Mouse (Mus musculus): ENCODE results near the gene Gm17019. TPM values are rescaled to one million over a fixed set of nuclear protein-coding genes. Genes with fewer than 3 reads are reported as not detected.
"Not testable (repeated sequence)": the region's sequence is repeated elsewhere in the genome, so short reads cannot be mapped to it uniquely, and the experiment has no call there.

Gene Gm17019
- polyA plus RNA-seq (2012; rRNA removed): not detected in 2 replicates

DNA sequence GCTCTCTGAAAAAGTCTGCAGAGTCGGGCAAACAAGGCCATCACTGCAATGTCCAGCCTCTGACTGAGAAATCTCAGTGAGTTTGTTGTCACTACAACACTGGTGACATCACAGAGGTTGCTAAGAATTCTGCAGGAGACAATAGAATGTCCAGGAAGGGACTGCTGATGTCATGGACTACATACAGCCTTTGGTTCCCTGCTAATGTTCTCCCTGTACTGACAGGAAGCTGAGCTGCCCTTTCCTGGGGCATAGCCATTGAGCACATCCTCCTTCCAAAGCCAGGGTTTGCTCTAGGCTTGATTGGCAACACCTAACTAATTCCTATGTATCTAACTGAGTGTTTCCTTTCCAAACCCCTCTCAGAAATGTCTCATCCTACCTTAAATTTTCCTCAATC is at the start of gene Gm17019:
Gene Gm17019, minus strand, starts transcription at position 101 of the 400 bp plus-strand sequence.
- not testable (repeated sequence) for DNase-seq; H3K4me3 ChIP-seq (replicated peaks; ENCODE audit: extremely low read depth, low read depth, low read length); H3K4me1 ChIP-seq (ENCODE audit: control insufficient read depth, insufficient read depth, low read length)
- WGBS: 24% methylated on average over 1 of the region's 1 CpGs

DNA sequence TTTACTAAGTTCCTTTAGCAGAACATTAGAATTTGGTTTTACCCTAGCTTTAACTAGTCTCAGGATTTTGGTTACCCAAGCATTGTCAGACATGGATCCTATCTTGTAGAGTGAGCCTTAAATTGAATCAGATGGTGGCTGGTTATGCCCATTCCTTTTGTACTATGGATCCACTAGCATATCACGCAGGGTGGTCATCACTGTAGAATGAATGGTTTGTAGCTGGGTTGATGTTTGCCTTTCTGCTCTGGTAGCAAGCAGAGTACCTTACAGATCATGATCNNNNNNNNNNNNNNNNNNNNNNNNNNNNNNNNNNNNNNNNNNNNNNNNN is 29.6 kb upstream of the Gm17019 start:
- not testable (repeated sequence) for H3K4me1 ChIP-seq (ENCODE audit: control insufficient read depth, insufficient read depth, low read length); DNase-seq; H3K4me3 ChIP-seq (replicated peaks; ENCODE audit: extremely low read depth, low read depth, low read length)
- WGBS: 84% methylated on average over 1 of the region's 1 CpGs

DNA sequence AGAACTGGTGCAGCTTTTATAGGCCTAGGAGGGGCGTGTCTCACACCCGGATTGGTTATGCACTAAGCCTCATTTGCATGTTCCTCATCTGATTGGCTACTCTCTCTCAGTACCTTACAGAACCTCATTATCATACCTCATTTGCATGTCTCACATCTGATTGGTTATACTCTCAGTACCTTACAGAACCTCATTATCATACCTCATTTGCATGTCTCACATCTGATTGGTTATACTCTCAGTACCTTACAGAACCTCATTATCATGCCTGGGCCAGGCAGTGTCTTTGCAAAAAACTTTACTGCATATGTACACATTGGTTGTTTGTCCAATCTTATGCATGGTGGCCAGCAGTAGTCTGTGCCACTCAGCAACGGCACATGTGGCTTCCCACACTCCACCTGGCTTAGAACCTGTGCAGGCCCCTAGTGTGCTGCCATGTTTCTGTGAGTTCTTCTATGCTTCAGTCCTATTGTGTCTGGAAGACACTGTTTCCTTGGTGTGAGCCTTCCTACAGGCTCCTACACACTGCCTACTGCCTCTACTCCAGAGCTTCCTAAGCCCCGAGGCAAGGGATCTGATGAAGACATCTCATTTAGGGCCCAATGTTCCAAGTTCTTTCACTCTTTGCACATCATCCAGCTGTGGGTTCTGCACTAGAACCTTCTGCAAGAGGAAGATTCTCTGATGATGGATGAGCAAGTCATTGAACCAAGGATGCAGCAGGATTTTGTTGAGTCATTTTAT is 29.0 kb upstream of the Gm17019 start:
- not testable (repeated sequence) for H3K4me3 ChIP-seq (replicated peaks; ENCODE audit: extremely low read depth, low read depth, low read length); H3K4me1 ChIP-seq (ENCODE audit: control insufficient read depth, insufficient read depth, low read length); DNase-seq
- 80% methylated on average over 4 of the region's 4 CpGs for WGBS

DNA sequence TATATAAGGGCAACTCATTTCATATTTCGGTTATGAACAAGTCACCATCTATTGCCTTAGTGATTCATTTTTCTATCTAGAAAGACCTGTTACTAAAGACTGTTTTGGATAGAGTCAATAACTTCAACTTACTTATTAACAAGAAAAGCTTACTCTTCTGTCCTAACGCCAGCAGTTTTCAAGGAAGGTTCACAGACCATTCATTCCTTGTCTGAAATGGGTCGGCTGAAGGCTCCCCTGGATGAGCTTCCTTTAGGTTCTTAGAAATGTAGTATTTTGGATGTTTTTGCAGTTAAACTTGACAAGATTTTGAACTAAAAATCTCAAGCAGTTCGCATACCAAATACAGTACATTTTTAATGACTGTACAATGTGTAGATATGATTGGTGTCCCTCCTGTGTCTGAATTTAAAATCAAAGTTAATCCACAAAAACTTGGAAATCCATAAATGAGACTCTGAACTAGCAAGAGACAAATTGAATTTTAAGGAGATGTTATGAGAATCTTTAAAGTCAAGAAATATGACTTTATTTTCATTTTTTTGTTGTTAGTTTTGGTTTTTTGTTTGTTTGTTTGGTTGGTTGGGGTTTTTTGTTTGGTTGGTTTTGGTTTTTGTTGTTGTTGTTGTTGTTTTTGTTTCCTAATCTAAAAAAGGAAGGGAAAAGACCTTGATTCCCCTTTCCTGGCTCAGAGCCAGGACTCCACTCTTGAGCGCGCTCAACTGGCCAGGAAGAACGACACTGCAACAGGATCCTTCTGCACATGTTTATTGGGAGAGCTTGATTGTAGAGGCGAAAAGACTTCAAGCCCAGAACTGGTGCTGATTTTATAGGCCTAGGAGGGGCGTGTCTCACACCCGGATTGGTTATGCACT is 21.6 kb upstream of the Gm17019 start:
- WGBS: 74% methylated on average over 10 of the region's 10 CpGs
- DNase-seq; H3K4me1 ChIP-seq (ENCODE audit: control insufficient read depth, insufficient read depth, low read length); H3K4me3 ChIP-seq (replicated peaks; ENCODE audit: extremely low read depth, low read depth, low read length): not testable (repeated sequence)

- WGBS: 70% methylated on average over 8 of the region's 8 CpGs
- not testable (repeated sequence) for H3K4me1 ChIP-seq (ENCODE audit: control insufficient read depth, insufficient read depth, low read length); DNase-seq; H3K4me3 ChIP-seq (replicated peaks; ENCODE audit: extremely low read depth, low read depth, low read length)
Measured at GRCm38 (mm10) chr5:15053606-15053962, 20.8 kb upstream of the Gm17019 start.

- 74% methylated on average over 4 of the region's 4 CpGs for WGBS
Measured at GRCm38 (mm10) chr5:15052945-15053605, 20.3 kb upstream of the Gm17019 start.

GRCm38 (mm10) chr5:15050807-15051206 is 18.0 kb upstream of the Gm17019 start:
- DNase-seq; H3K4me1 ChIP-seq (ENCODE audit: control insufficient read depth, insufficient read depth, low read length); H3K4me3 ChIP-seq (replicated peaks; ENCODE audit: extremely low read depth, low read depth, low read length): not testable (repeated sequence)
- WGBS: 71% methylated on average over 2 of the region's 2 CpGs

More at GRCm38 (mm10) chr5:15052945-15053605, 20.3 kb upstream of the Gm17019 start:
- not testable (repeated sequence) for DNase-seq; H3K4me1 ChIP-seq (ENCODE audit: control insufficient read depth, insufficient read depth, low read length); H3K4me3 ChIP-seq (replicated peaks; ENCODE audit: extremely low read depth, low read depth, low read length)

DNA sequence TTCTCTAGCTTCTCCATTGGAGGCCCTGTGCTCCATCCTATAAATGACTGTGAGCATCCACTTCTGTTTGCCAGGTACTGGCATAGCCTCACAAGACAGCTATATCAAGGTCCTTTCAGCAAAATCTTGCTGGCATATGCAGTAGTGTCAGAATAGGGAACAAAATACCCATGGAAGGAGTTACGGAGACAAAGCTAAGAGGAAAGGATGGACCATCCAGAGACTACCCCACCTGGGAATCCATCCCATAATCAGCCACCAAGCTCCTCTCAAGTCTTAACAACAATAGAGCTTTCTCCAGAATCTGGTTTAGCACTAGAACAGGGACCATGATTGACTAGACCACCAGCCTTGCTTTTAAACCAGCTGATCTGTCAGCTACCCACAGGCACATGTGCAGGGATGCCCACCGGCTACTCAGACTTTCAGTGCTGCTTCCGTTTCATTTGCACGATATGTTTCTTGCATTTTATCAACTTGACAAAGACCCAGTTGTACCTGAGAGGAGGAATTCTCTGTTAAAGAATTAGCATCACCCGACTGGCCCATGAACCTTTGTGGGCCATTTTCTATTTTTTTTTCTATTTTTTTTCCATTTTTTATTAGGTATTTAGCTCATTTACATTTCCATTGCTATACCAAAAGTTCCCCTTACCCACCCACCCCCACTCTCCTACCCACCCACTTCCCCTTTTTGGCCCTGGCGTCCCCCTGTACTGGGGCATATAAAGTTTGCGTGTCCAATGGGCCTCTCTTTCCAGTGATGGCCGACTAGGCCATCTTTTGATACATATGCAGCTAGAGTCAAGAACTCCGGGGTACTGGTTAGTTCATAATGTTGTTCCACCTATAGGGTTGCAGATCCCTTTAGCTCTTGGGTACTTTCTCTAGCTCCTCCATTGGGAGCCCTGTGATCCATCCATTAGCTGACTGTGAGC is 12.3 kb upstream of the Gm17019 start:
- 79% methylated on average over 9 of the region's 9 CpGs for WGBS
- DNase-seq; H3K4me1 ChIP-seq (ENCODE audit: control insufficient read depth, insufficient read depth, low read length); H3K4me3 ChIP-seq (replicated peaks; ENCODE audit: extremely low read depth, low read depth, low read length): not testable (repeated sequence)

DNA sequence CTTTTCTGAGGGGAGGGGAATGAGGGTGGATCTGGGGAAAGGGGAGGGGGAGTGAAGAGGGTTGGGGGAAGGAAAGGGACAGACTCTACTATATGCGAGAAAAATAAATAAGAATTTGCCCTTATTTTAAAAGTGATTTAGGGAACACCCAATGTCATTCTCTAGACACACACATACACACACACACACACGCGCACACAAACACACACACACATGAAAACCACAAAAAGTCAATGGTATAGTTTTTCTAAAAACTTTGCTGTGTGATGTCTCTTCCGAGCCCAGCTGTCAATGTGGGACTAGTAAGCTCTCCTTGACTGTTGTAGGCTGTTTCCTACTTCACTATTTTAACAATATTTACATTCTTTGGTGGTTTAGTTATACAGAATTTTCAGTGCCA is 8.0 kb upstream of the Gm17019 start:
- not testable (repeated sequence) for H3K4me3 ChIP-seq (replicated peaks; ENCODE audit: extremely low read depth, low read depth, low read length)

GRCm38 (mm10) chr5:15039984-15040383 is 7.2 kb upstream of the Gm17019 start:
- WGBS: 74% methylated on average over 4 of the region's 4 CpGs
- not testable (repeated sequence) for H3K4me3 ChIP-seq (replicated peaks; ENCODE audit: extremely low read depth, low read depth, low read length); H3K4me1 ChIP-seq (ENCODE audit: control insufficient read depth, insufficient read depth, low read length); DNase-seq

More for the DNA sequence above, 8.0 kb upstream of the Gm17019 start:
- WGBS: 60% methylated on average over 4 of the region's 4 CpGs
- H3K4me1 ChIP-seq (ENCODE audit: control insufficient read depth, insufficient read depth, low read length); DNase-seq: not testable (repeated sequence)

DNA sequence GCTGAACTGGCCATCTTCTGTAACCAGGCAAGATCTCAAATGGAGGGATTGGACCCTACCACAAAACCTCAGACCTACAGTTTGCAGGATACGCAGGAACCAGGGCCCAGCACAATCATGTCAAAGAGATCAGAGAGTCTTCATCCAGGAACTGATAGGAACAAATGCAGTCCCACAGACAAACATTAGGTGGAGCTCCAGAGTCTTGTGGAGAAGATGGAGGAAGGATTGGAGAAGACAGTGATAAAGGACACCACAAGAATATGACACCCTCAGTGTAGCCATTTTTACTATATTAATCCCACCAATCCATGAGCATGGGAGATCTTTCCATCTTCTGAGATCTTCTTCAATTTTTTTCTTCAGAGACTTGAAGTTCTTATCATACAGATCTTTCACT is 8.5 kb downstream of the Gm17019 start:
- not testable (repeated sequence) for H3K4me3 ChIP-seq (replicated peaks; ENCODE audit: extremely low read depth, low read depth, low read length); H3K4me1 ChIP-seq (ENCODE audit: control insufficient read depth, insufficient read depth, low read length); DNase-seq
- 68% methylated on average over 1 of the region's 1 CpGs for WGBS

DNA sequence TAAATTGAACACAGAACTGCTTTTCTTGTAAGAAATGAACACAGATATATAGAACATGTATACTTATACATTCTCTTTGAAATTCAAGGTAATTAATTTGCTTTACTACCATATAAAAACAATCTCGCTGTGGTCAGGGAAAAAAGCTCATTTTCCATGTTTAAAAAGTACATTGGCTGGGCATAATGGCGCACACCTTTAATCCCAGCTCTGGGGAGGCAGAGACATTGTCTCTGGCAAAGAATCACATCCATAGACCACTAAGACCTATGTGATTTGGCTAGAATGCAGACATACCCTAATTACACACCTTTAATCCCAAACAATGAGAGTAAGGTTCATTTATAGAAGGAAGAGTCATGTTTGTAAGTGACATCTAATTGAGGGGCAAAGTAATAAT is 12.7 kb downstream of the Gm17019 start:
- WGBS: 61% methylated on average over 2 of the region's 2 CpGs
- DNase-seq: not testable (repeated sequence)

GRCm38 (mm10) chr5:15010639-15011582 is 21.9 kb downstream of the Gm17019 start:
- H3K4me1 ChIP-seq (ENCODE audit: control insufficient read depth, insufficient read depth, low read length); DNase-seq; H3K4me3 ChIP-seq (replicated peaks; ENCODE audit: extremely low read depth, low read depth, low read length): not testable (repeated sequence)
- 84% methylated on average over 11 of the region's 11 CpGs for WGBS

More for the DNA sequence above, 12.7 kb downstream of the Gm17019 start:
- H3K4me1 ChIP-seq (ENCODE audit: control insufficient read depth, insufficient read depth, low read length); H3K4me3 ChIP-seq (replicated peaks; ENCODE audit: extremely low read depth, low read depth, low read length): not testable (repeated sequence)
